Mouse (Mus musculus) neutrophil, adult 5-6 weeks (primary cell): ENCODE data around the gene Ch25h. TPM values are rescaled to one million over a fixed set of nuclear protein-coding genes. Genes with fewer than 3 reads are reported as not detected.

ENCODE experiments used
- ATAC-seq: fragments of 151-379, 151-347 bp; 2 replicates; pipeline ENCODE4 v1.8.0; 2017; ENCODE audit warnings: mild to moderate bottlenecking, moderate TSS enrichment; ENCODE audit not compliant: insufficient number of reproducible peaks, poor library complexity, low FRiP score, severe bottlenecking; ENCODE audit errors: extremely low read depth
- total RNA-seq: library from RNA; stranded (forward); fragments of 200-1000 nt; gene quantifications from 2 replicates; pipeline ENCODE4 v1.2.3, GENCODE M21; 2017

Gene Ch25h
- total RNA-seq, 1 experiment from 2014 or later: not detected

DNA sequence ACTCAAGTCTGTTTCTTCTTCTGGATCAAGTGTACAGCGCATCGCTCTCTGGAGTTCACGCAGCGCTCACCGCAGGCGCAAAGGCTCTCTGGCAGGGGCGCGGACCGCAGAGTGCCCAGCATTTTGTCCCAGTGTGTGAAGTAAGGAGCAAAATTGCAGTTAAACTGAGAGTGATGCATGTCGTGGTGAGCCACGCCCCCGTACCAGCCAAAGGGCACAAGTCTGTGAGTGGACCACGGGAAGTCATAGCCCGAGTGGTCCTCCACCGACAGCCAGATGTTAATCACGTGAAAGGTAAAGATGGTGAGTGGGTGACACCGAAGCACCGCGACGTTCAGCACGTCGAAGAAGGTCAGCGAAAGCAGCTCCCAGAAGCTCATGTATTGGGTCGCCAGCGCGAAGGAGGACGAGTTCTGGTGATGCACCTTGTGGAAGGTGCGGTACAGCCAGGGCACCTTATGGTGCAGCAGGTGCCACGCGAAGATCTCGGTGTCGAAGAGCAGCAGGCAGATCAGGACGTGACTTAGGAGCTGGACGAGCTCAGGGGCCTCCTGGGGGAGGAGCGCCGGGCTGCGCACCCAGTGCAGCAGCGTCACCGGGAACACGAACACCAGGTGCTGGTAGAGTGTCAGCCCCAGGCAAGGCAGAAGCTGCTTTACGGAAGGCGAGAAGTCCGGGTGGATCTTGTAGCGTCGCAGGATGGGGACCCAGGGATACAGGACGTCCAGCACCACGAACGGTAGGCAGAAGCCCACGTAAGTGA is 555 bp downstream of the Ch25h start:
- peak; percentile 25; the same call in 1 of the 2 replicates for ATAC-seq

DNA sequence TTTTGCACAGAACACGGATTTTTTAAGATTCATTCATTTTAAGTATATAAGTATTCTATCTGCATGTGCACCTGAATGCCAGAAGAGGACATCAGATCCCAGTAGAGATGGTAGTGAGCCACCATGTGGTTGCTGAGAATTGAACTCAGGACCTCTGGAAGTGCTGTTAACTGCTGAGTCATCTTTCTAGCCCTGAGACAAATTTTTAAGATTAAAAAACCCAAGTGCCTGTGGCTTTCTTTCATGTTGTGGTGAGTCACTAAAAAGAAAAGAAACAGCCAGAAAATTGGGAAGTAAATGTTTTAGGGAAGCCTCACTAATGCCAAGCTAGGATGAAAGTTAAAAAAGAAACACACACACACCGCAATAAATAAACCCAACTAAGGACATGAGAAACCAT is 3.3 kb downstream of the Ch25h start:
- ATAC-seq: no peak

DNA sequence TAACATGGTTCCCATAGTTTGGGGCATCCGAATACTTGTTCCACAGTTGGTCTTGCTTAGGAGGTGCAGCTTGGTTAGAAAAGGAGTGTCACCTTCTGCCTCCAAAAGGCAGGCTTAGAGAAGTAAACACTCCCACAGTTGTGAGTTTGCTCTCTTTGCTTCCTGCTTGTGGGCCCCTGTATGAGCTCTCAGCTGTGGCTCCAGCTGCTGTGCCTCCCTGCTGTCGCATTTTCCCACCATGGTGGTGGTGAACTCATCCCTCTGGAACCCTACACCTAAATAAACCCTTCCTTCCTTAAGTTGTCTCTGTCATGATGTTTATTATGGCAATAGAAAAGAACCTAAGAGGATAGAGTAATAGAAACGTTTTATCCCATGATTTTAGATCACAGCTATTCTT is 6.2 kb downstream of the Ch25h start:
- no peak for ATAC-seq

DNA sequence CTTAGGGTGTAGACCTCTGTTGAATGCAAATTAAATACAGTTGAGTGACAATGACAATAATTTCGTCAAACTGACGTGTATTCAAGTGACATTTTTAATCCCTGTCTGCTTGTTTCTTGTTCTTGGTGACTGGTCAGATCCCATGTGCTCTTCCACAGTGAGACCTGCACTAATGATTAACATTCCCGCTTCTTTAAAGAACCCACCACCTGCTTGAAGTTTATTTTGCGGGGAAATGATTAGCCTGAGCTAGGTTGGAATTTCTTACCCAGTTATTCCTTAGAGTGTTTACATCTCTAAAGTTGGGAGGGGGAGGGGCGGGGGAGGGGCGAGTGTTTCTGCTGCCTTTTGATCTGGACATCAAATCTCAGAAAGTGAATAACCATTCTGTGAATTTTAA is 6.7 kb downstream of the Ch25h start:
- ATAC-seq: no peak

DNA sequence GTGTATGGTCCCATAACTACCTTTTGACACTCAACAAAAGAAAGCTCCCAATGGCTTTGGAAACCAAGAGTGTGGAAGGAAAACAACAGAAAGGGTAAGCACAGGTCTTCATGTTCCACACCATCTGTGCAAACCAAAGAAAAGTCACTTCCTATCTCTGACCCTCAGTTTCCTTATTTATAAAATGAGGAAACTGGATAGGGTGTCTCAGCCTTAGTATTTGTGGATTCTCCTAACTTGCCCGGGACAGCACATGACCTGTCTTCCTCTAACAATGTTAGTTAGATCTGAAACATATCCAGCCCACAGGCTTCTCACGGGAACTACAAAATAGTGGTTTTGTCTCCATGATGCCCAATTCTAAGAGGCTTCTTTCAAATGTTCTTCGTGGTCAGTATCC is 10.5 kb downstream of the Ch25h start:
- ATAC-seq: no peak

DNA sequence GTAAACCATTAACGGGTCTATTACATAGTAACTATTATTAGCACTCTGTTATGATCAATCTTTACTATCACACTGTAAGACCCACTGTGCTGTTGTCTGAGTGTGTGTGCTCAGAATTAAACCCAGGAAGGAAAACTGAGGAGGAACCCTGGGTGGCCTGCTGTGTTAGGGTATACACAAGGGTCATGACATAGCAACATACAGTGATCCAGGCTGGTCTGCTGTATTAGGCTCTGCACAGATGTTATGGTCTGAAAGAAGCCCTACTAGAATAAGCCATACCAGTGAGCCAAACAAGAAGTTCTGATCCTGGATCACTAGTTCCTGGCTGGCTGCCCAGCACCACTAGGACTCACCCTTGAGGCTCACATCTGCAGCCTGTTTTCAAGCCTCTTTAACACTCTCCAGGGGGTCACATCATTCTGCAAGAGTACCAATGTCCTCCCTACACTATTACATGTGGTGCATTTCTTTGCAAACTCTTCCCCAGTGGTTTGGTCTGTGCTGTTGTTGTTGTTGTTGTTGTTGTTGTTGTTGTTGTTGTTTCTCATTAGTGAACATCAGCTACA is 13.4 kb downstream of the Ch25h start:
- no peak for ATAC-seq

DNA sequence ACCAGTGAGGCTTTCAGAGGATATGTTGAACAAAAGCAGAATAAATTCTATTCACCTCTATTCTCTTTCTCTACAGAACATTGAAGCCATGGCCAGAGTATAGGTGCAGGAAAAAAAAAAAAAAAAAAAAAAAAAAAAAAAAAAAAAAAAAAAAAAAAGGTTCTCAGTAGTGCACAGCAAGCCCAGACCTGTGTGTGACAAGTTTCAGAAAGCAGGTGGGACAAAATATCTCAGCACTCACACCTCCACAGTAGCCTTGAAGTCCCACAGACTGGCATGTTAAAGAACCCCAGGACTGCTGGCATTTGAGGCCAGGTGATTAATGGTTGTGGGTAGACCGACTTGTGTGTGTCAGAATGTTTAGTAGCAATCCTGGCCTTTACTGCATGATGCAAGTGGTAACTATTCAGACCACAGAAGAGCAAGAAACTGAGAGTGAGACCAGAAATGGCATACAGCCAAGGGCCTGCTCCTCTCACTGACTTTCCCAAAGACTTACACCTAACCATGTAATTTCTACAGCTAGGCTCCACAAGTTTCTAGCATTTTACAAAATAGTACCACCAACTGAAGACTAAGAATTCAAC is 24.1 kb downstream of the Ch25h start:
- no peak for ATAC-seq

DNA sequence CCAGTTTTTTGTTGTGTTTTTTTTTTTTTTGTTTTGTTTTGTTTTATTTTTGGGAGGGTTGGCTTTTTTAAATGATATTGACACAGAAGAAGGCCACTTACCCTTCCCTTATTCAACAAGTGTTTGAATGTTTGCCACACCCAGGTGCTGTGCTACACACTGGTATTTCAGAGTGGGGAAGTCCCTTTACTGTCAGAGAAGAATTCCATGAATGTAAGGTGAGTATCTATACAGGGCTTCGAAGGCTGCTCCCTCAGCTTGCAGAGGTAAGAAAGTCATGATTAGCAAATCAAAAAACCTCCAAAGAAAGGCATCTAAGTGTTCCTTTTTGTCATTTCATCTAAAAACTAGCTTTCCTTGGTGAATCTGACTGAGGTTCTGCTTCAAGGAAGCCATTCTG is 26.1 kb downstream of the Ch25h start:
- ATAC-seq: no peak

DNA sequence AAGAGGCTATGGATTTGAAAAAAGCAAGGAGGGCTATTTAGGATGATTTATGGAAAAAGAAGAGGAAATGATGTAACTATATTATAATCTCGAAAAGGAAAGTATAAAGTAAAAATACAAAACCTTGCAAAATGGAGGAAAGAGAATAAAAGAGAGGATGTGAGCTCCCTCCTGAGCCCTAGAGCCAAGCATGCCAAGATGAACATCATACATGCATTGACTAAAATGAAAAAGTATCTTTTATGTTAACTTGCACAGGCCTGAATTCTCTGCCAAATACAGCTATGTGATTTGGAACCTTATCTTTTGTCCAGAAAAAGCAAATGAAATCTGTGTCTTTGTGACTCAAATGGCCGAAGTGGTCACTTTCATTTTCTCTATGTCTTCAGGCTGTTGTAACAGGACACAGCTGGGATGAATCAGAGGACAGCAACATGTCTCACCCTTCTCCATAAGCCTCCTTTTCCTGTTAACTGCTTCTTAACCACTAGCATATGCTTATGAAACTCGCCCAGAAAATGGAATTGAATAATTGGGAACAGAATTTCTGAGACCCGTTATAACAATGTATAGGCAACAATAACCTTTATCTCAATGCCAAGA is 29.5 kb downstream of the Ch25h start:
- no peak for ATAC-seq

DNA sequence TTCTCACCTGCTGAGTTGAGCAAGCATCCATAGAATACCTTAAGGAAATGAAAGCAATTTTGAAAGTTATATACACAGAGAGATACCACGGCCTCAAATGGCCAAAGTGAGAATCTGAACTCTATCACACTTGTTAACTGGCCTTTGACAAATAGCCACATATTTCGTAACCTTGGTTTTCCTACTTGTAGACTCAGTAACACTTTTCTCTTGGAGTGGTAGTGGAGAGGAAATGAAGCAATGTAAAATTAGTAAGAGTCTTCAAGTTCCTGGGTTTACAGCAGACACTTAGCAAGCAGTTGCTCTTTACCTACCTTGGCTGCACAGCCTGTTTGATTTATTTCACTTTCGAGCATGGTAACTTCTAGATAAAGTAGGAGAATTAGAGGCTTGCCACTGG is 30.2 kb downstream of the Ch25h start:
- no peak for ATAC-seq

DNA sequence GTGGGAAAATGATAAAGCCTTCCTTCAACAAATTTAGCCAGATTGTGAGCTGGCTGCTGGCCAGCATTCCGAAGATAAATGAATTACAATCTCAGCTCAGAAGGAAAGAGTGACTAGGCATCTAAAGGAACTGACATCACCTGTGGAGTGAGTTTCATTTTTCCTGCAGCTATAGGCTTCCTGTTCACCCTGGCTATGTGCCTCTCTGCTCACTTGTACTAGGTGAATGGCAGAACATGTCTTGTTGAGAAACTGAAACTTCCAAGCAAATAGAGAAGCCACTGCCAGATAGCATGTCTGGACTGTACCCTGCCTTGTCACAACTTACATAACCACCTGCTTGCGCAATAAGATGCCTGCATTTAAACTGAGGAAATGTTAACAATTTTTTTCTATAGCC is 33.0 kb downstream of the Ch25h start:
- ATAC-seq: peak; percentile 53; the same call in 1 of the 2 replicates

DNA sequence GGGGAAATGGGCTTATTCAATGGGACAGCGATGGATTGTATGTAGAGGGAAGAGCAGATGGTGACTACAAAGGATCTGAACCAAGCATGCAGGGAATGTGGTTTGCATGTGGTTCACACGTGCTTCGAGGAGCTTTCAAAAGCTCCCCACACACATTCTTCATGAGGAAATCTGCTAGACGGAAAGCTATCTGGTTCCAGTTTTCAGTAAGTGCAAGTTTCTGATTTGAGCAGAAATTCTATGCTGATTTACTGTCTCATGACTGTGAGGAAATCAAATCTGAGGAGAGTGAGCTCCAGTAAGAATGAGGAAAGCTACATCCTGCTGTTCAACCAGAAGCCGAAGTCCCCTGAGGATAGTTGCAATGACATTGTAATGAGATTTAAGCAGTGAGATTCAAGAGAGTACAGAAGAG is 39.8 kb downstream of the Ch25h start:
- ATAC-seq: no peak

DNA sequence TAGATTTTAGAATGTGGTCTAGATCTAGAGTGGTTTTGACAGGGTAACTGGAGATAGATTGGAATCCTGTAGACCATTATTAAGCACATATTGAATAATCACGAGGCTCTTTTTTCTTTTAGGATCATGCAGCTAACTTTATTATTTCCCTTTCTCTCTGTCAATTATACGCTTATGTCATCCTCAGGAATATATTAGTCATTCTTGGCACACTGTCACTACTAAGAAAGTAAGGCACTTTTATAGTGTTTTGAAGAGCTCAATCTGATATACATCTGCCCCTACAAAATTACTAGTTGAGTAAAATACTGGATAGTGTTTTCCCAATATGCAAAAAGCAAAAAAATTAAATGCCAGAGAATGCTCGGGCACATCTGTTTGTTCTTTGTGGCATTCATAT is 43.6 kb downstream of the Ch25h start:
- no peak for ATAC-seq

DNA sequence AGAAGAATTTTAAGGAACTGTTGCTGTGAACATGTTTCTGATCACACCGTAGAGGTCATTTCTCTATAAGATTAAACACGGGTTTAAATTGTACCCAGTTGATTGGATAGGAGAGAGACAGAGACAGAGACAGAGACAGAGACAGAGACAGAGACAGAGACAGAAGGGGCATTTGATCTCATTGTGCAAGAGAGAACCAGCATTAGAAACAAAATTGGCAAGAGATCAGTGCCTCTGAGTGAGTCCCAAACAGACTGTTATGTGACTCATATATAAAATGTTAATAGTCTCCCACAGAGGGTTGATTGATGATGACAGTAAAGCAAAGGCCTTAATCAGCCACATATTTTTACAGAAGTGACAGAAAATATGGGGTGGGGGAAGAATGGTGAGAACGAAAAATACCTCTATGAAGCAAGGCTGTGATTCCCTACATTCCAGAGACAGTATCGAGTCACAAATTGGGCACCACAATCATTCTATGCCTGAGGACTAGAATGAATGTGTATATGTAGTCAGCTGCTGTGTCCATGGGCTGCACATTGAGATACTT is 51.1 kb downstream of the Ch25h start:
- ATAC-seq: no peak

Other genes with a start within 250 kb of the Ch25h start
- gene Acta2, start 219.6 kb downstream of the Ch25h start, total RNA-seq: 17.7 and 18.4 TPM in 2 replicates
- 63.4 and 64.6 TPM in 2 replicates for gene Fas, start 184.5 kb downstream of the Ch25h start, total RNA-seq
- gene Lipa, start 52.3 kb upstream of the Ch25h start, total RNA-seq: 36.2 and 41.1 TPM in 2 replicates
- 27.8 and 32.2 TPM in 2 replicates for gene Ifit2, start 75.5 kb upstream of the Ch25h start, total RNA-seq
- 102 and 104 TPM in 2 replicates for gene Ifit3, start 108.4 kb upstream of the Ch25h start, total RNA-seq
- gene Ifit1bl1, start 126.8 kb upstream of the Ch25h start, total RNA-seq: 40.4 and 41.9 TPM in 2 replicates
- 46.0 and 50.7 TPM in 2 replicates for gene Ifit3b, start 132.8 kb upstream of the Ch25h start, total RNA-seq
- gene Ifit1bl2, start 165.6 kb upstream of the Ch25h start, total RNA-seq: 24.3 and 27.7 TPM in 2 replicates
- gene Ifit1, start 165.7 kb upstream of the Ch25h start, total RNA-seq: 36.0 and 37.7 TPM in 2 replicates